Mouse (Mus musculus): ENCODE data around the gene Rpl13. TPM values are rescaled to one million over a fixed set of nuclear protein-coding genes. Genes with fewer than 3 reads are reported as not detected.

The Rpl13 gene
- polyA plus RNA-seq, 1 experiment = 834 TPM

- no peak overlapping the region for H3K4me3 ChIP-seq (ENCODE audit: control insufficient read depth, low read depth, low read length)
- H3K27me3 ChIP-seq (ENCODE audit: control insufficient read depth, insufficient read depth, low read length) = no peaks in the 10 kb centered on the region
- H3K36me3 ChIP-seq (ENCODE audit: control insufficient read depth, insufficient read depth, low read length) = peaks cover 2% of the 10 kb centered on the region; the same call in 1 of the 2 replicates
- H3K27ac ChIP-seq (ENCODE audit: control insufficient read depth, insufficient read depth, low read depth, low read length) = no peak overlapping the region
- TF ChIP-seq POLR2A (IDR thresholded peaks at IDR 0.05; ENCODE audit: control insufficient read depth, low read depth, low read length) (no peak), CTCF (IDR thresholded peaks at IDR 0.05; ENCODE audit: control insufficient read depth, insufficient read depth, insufficient replicate concordance, low read depth, low read length) (no peak)
- H3K4me1 ChIP-seq (ENCODE audit: control insufficient read depth, insufficient read depth, low read length) = peaks cover 3% of the 10 kb centered on the region; the same call in 1 of the 2 replicates
Observed at GRCm38 (mm10) chr8:123108010-123108409, 5.9 kb downstream of the Rpl13 start.

GRCm38 (mm10) chr8:123108953-123109352 is 6.8 kb downstream of the Rpl13 start:
- Histone ChIP-seq H3K36me3 (ENCODE audit: control insufficient read depth, insufficient read depth, low read length) (0 out of 2 replicates have a peak, but pooled peaks cover 2% of the 10 kb centered on the region), H3K27me3 (ENCODE audit: control insufficient read depth, insufficient read depth, low read length) (no peaks in the 10 kb centered on the region), H3K4me3 (ENCODE audit: control insufficient read depth, low read depth, low read length) (no peak overlapping the region), H3K4me1 (ENCODE audit: control insufficient read depth, insufficient read depth, low read length) (no peaks in the 10 kb centered on the region), H3K27ac (ENCODE audit: control insufficient read depth, insufficient read depth, low read depth, low read length) (no peak overlapping the region)
- TF ChIP-seq POLR2A (IDR thresholded peaks at IDR 0.05; ENCODE audit: control insufficient read depth, low read depth, low read length) (no peak), CTCF (IDR thresholded peaks at IDR 0.05; ENCODE audit: control insufficient read depth, insufficient read depth, insufficient replicate concordance, low read depth, low read length) (no peak)

- no peaks in the 10 kb centered on the region for H3K4me1 ChIP-seq (ENCODE audit: control insufficient read depth, insufficient read depth, low read length)
- no peak overlapping the region for H3K27ac ChIP-seq (ENCODE audit: control insufficient read depth, insufficient read depth, low read depth, low read length)
- H3K4me3 ChIP-seq (ENCODE audit: control insufficient read depth, low read depth, low read length) = no peak overlapping the region
- peak; percentile 47; the same call in 1 of the 2 replicates for TF ChIP-seq CTCF (IDR thresholded peaks at IDR 0.05; ENCODE audit: control insufficient read depth, insufficient read depth, insufficient replicate concordance, low read depth, low read length)
- no peak for TF ChIP-seq POLR2A (IDR thresholded peaks at IDR 0.05; ENCODE audit: control insufficient read depth, low read depth, low read length)
- no peaks in the 10 kb centered on the region for H3K36me3 ChIP-seq (ENCODE audit: control insufficient read depth, insufficient read depth, low read length)
- H3K27me3 ChIP-seq (ENCODE audit: control insufficient read depth, insufficient read depth, low read length) = no peaks in the 10 kb centered on the region
Observed at GRCm38 (mm10) chr8:123110649-123111048, 8.5 kb downstream of the Rpl13 start.

- TF ChIP-seq CTCF (IDR thresholded peaks at IDR 0.05; ENCODE audit: control insufficient read depth, insufficient read depth, insufficient replicate concordance, low read depth, low read length) = no peak
- no peak for TF ChIP-seq POLR2A (IDR thresholded peaks at IDR 0.05; ENCODE audit: control insufficient read depth, low read depth, low read length)
- no peak overlapping the region for H3K27ac ChIP-seq (ENCODE audit: control insufficient read depth, insufficient read depth, low read depth, low read length)
- no peaks in the 10 kb centered on the region for H3K27me3 ChIP-seq (ENCODE audit: control insufficient read depth, insufficient read depth, low read length)
- H3K4me3 ChIP-seq (ENCODE audit: control insufficient read depth, low read depth, low read length) = no peak overlapping the region
- H3K36me3 ChIP-seq (ENCODE audit: control insufficient read depth, insufficient read depth, low read length) = no peaks in the 10 kb centered on the region
- H3K4me1 ChIP-seq (ENCODE audit: control insufficient read depth, insufficient read depth, low read length) = peaks cover 8% of the 10 kb centered on the region
Observed at GRCm38 (mm10) chr8:123112892-123113291, 10.7 kb downstream of the Rpl13 start.

GRCm38 (mm10) chr8:123113908-123114469 is 11.8 kb downstream of the Rpl13 start:
- TF ChIP-seq CTCF (IDR thresholded peaks at IDR 0.05; ENCODE audit: control insufficient read depth, insufficient read depth, insufficient replicate concordance, low read depth, low read length) = no peak
- TF ChIP-seq POLR2A (IDR thresholded peaks at IDR 0.05; ENCODE audit: control insufficient read depth, low read depth, low read length) = no peak
- Histone ChIP-seq H3K27ac (ENCODE audit: control insufficient read depth, insufficient read depth, low read depth, low read length) (no peak overlapping the region), H3K4me1 (ENCODE audit: control insufficient read depth, insufficient read depth, low read length) (peaks cover 8% of the 10 kb centered on the region), H3K36me3 (ENCODE audit: control insufficient read depth, insufficient read depth, low read length) (no peaks in the 10 kb centered on the region), H3K4me3 (ENCODE audit: control insufficient read depth, low read depth, low read length) (no peak overlapping the region), H3K27me3 (ENCODE audit: control insufficient read depth, insufficient read depth, low read length) (no peaks in the 10 kb centered on the region)

GRCm38 (mm10) chr8:123114644-123115043 is 12.5 kb downstream of the Rpl13 start:
- Histone ChIP-seq H3K27ac (ENCODE audit: control insufficient read depth, insufficient read depth, low read depth, low read length) (no peak overlapping the region), H3K4me1 (ENCODE audit: control insufficient read depth, insufficient read depth, low read length) (peaks cover 8% of the 10 kb centered on the region), H3K4me3 (ENCODE audit: control insufficient read depth, low read depth, low read length) (no peak overlapping the region), H3K27me3 (ENCODE audit: control insufficient read depth, insufficient read depth, low read length) (no peaks in the 10 kb centered on the region), H3K36me3 (ENCODE audit: control insufficient read depth, insufficient read depth, low read length) (no peaks in the 10 kb centered on the region)
- no peak for TF ChIP-seq POLR2A (IDR thresholded peaks at IDR 0.05; ENCODE audit: control insufficient read depth, low read depth, low read length)
- no peak for TF ChIP-seq CTCF (IDR thresholded peaks at IDR 0.05; ENCODE audit: control insufficient read depth, insufficient read depth, insufficient replicate concordance, low read depth, low read length)

GRCm38 (mm10) chr8:123117127-123117731 is 15.1 kb downstream of the Rpl13 start, which contains the start of gene Cpne7:
Gene Cpne7, plus strand, starts transcription at chr8:123117374.
- Histone ChIP-seq H3K4me1 (ENCODE audit: control insufficient read depth, insufficient read depth, low read length) (peaks cover 8% of the 10 kb centered on the region), H3K27ac (ENCODE audit: control insufficient read depth, insufficient read depth, low read depth, low read length) (no peak within 1 kb of the TSS), H3K36me3 (ENCODE audit: control insufficient read depth, insufficient read depth, low read length) (no peaks in the 10 kb centered on the region), H3K4me3 (ENCODE audit: control insufficient read depth, low read depth, low read length) (peak within 1 kb of the TSS; percentile 28), H3K27me3 (ENCODE audit: control insufficient read depth, insufficient read depth, low read length) (no peaks in the 10 kb centered on the region)
- TF ChIP-seq CTCF (IDR thresholded peaks at IDR 0.05; ENCODE audit: control insufficient read depth, insufficient read depth, insufficient replicate concordance, low read depth, low read length) = no peak
- no peak for TF ChIP-seq POLR2A (IDR thresholded peaks at IDR 0.05; ENCODE audit: control insufficient read depth, low read depth, low read length)
